Mouse (Mus musculus) heart, embryonic 10.5 days (tissue): ENCODE measurements around the gene Vmn1r55. TPM values are rescaled to one million over a fixed set of nuclear protein-coding genes. Genes with fewer than 3 reads are reported as not detected.
"Not testable (repeated sequence)": the region's sequence is repeated elsewhere in the genome, so short reads cannot be mapped to it uniquely, and the experiment has no call there.

Experiments used
- DNase-seq: peaks from one replicate; pipeline ENCODE4 v3.0.0-alpha.2; 2017; ENCODE audit warnings: low spot score
- H3K27ac ChIP-seq: fragments of 300-500 bp; sonication (generic); 2 replicates; pipeline ENCODE4 v1.5.1; 2016; ENCODE audit warnings: mild to moderate bottlenecking
- H3K27me3 ChIP-seq: fragments of 300-500 bp; sonication (generic); 2 replicates; pipeline ENCODE4 v1.6.1; 2016; ENCODE audit warnings: mild to moderate bottlenecking; ENCODE audit not compliant: poor library complexity, insufficient read depth, severe bottlenecking
- H3K36me3 ChIP-seq: fragments of 300-500 bp; sonication (generic); 2 replicates; pipeline ENCODE4 v1.6.1; 2016; ENCODE audit warnings: mild to moderate bottlenecking, moderate library complexity
- H3K4me1 ChIP-seq: fragments of 300-500 bp; sonication (generic); 2 replicates; pipeline ENCODE4 v1.6.1; 2016; ENCODE audit warnings: mild to moderate bottlenecking
- H3K4me3 ChIP-seq: fragments of 300-500 bp; sonication (generic); 2 replicates; pipeline ENCODE4 v1.5.1; 2016; ENCODE audit warnings: mild to moderate bottlenecking, moderate library complexity
- H3K9me3 ChIP-seq: fragments of 300-500 bp; sonication (generic); 2 replicates; pipeline ENCODE4 v1.6.1; 2016; ENCODE audit warnings: mild to moderate bottlenecking, moderate library complexity
- WGBS: fragments of 180-500 bp; shearing (Covaris S2); methylation state at CpG from one replicate; pipeline ENCODE4 v1.1.7; 2016; 5-methylcytosine and 5-hydroxymethylcytosine counted together
- polyA plus RNA-seq: library from polyadenylated mRNA; unstranded; fragments of >200 nt; fragmentation: Nextera tagmentation; extraction: Ambion mirVana; gene quantifications from 2 replicates; pipeline ENCODE4 v1.2.1, GENCODE M21; 2016

Gene Vmn1r55
- polyA plus RNA-seq, 1 experiment from 2014 or later = not detected

DNA sequence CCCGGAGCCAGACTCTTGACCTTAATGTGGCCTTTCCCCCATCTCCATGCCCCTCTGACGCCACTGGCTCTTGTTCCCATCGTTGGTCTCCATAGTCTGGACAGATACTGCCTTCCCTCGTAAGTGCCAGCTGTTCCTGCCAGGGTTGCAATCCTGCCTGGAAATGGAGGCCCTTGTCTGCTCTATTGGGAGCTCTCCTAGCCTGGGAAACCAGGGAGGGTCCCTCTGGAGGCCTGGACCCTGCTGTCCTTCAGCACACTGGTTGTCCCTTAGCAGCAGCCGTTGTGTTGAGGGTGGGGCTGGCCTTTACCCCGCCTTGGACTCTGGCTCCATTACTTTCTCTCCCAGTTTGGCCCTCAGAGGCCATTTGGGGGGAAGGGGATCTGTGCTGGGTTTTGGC, 57.1 kb downstream of the Vmn1r55 start:
- no peaks in the 10 kb centered on the region for H3K4me1 ChIP-seq
- 94% methylated on average over 6 of the region's 6 CpGs for WGBS
- no peaks in the 10 kb centered on the region for H3K27me3 ChIP-seq
- no peak overlapping the region for H3K27ac ChIP-seq
- H3K36me3 ChIP-seq = peaks cover 86% of the 10 kb centered on the region
- H3K9me3 ChIP-seq = no peaks in the 10 kb centered on the region
- no peak for DNase-seq
- H3K4me3 ChIP-seq = no peak overlapping the region

- H3K4me3 ChIP-seq = no peak overlapping the region
- H3K27ac ChIP-seq = no peak overlapping the region
- H3K4me1 ChIP-seq = no peaks in the 10 kb centered on the region
- WGBS = 90% methylated on average over 15 of the region's 15 CpGs
- no peaks in the 10 kb centered on the region for H3K9me3 ChIP-seq
- DNase-seq = no peak
- H3K36me3 ChIP-seq = peaks cover 81% of the 10 kb centered on the region
- no peaks in the 10 kb centered on the region for H3K27me3 ChIP-seq
Measured at GRCm38 (mm10) chr7:5091008-5091728, 58.3 kb downstream of the Vmn1r55 start.

DNA sequence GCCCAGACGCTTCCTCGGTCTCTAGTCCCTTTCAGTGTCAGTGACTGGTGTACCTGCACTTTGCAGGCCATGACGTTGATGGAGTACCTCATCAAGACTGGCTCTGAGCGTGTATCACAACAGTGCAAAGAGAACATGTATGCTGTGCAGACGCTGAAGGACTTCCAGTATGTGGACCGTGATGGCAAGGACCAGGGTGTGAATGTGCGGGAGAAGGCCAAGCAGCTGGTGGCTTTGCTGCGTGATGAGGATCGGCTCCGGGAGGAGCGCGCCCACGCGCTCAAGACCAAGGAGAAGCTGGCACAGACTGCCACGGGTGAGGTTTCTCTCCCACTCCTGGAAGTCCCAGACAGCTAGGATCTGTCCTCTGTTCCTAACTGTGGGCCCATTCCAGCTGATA, 59.6 kb downstream of the Vmn1r55 start:
- Histone ChIP-seq H3K9me3 (no peaks in the 10 kb centered on the region), H3K27me3 (no peaks in the 10 kb centered on the region), H3K4me1 (peaks cover 5% of the 10 kb centered on the region; the same call in 1 of the 2 replicates), H3K27ac (no peak overlapping the region), H3K4me3 (no peak overlapping the region), H3K36me3 (peaks cover 80% of the 10 kb centered on the region)
- DNase-seq = no peak
- 94% methylated on average over 15 of the region's 15 CpGs for WGBS

DNA sequence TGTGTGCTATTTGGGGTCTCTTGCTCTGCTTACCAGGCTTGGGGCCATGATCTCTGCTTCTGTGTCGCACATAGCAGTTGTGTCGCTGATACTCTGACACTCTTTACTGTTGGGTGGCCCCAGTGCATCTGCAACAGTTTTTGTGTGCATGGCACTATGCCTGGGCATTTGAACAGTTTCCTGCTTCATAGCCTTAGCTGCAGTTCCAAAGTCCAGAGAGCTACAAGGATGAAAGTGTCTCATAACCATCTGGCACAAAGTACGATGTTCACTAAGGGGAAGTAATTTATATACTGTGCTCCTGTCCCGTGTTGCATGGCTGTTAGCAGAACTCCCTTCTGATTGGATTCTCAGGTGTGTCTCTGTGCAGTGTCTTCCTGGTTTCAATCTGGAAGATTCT, 61.6 kb downstream of the Vmn1r55 start:
- H3K4me1 ChIP-seq = peaks cover 5% of the 10 kb centered on the region; the same call in 1 of the 2 replicates
- H3K4me3 ChIP-seq = no peak overlapping the region
- H3K27me3 ChIP-seq = no peaks in the 10 kb centered on the region
- no peak for DNase-seq
- WGBS = 91% methylated on average over 4 of the region's 4 CpGs
- H3K9me3 ChIP-seq = no peaks in the 10 kb centered on the region
- H3K36me3 ChIP-seq = peaks cover 79% of the 10 kb centered on the region
- no peak overlapping the region for H3K27ac ChIP-seq

GRCm38 (mm10) chr7:5086921-5087440, 62.5 kb downstream of the Vmn1r55 start:
- Histone ChIP-seq H3K27me3 (no peaks in the 10 kb centered on the region), H3K36me3 (peaks cover 73% of the 10 kb centered on the region)
- 85% methylated on average over 5 of the region's 5 CpGs for WGBS

DNA sequence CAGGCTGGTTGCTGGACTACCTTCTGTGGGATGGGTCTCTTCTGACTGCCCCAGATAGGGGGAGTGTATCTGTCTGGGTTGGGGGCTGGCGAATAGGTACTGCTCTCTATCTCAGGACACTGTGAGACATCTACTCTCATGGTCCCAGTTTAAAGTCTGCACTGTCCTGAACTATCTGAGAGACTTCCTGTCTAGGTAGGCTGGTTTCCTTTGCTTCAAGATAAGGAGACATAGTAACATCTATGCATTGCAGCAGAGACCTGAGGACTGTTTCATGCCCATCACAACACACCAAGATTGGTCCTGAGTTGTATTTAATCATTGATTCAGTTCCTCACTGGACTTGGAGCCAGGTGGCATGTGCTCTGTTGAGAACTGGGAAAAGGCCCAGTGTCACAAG, 64.0 kb downstream of the Vmn1r55 start:
- no peak overlapping the region for H3K4me3 ChIP-seq
- no peaks in the 10 kb centered on the region for H3K27me3 ChIP-seq
- WGBS = 82% methylated on average over 1 of the region's 1 CpGs
- DNase-seq = no peak
- peaks cover 22% of the 10 kb centered on the region for H3K4me1 ChIP-seq
- peaks cover 62% of the 10 kb centered on the region for H3K36me3 ChIP-seq
- H3K9me3 ChIP-seq = no peaks in the 10 kb centered on the region
- H3K27ac ChIP-seq = no peak overlapping the region

More at GRCm38 (mm10) chr7:5086921-5087440, 62.5 kb downstream of the Vmn1r55 start:
- Histone ChIP-seq H3K4me3 (no peak overlapping the region), H3K27ac (no peak overlapping the region), H3K4me1 (peaks cover 9% of the 10 kb centered on the region), H3K9me3 (no peaks in the 10 kb centered on the region)
- no peak for DNase-seq

DNA sequence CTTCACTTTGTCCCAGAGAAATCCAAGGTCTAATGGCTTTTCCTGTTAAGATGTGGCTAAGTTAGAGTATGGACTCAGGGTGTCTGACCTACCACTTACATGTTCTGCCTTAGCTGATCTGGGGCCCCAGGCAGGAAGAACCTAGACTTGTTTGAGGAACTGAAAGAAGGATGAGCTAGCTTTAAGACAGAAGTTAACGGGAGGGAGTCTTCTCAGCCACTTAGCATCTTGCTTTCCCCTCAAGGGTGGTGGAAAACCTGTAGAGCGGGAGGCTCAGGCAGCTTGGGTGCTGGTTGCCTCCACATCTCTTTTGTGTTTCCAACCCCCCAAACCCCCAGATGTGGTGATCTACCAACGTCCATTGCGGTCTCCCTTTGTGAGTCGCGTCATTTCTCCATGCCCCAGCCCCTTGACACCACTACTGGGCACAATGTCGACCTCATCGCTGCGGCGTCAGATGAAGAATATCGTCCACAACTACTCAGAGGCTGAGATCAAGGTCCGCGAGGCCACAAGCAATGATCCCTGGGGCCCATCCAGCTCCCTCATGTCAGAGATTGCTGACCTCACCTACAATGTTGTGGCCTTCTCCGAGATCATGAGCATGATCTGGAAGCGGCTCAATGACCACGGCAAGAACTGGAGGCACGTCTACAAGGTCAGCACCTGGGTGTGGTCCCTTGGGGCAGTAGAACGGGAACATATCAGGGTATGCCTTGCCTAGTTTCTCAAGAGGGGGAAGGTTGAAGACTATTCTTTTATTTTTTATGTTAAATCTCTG, 66.0 kb downstream of the Vmn1r55 start:
- H3K4me1 ChIP-seq = peaks cover 22% of the 10 kb centered on the region
- no peaks in the 10 kb centered on the region for H3K9me3 ChIP-seq
- H3K36me3 ChIP-seq = peaks cover 56% of the 10 kb centered on the region
- H3K4me3 ChIP-seq = no peak overlapping the region
- WGBS = 93% methylated on average over 18 of the region's 18 CpGs
- H3K27me3 ChIP-seq = no peaks in the 10 kb centered on the region
- no peak for DNase-seq
- H3K27ac ChIP-seq = no peak overlapping the region

DNA sequence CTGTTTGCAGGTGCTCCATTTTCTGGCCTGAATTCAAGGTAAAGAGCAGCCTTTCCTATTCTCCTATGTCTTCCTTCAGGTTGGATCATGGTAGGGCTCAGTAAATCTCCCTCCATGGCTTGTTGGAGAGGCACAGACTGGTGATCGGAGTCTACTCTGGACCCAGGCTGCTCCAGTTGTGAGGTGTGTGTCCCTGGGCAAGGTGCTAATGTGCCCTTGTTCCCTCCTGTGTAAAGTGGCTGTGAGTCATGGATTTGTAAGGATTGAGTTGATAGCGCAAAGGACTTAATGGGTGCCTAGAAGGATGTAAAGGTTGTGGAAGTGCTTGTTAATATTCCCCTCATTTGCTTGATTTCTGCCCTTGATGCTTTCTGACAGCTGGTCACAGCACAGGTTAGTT, 67.5 kb downstream of the Vmn1r55 start:
- 95% methylated on average over 2 of the region's 2 CpGs for WGBS
- H3K4me3 ChIP-seq = no peak overlapping the region; the same call in 1 of the 2 replicates
- no peaks in the 10 kb centered on the region for H3K9me3 ChIP-seq
- no peaks in the 10 kb centered on the region for H3K27me3 ChIP-seq
- H3K36me3 ChIP-seq = peaks cover 64% of the 10 kb centered on the region
- H3K27ac ChIP-seq = no peak overlapping the region
- peaks cover 22% of the 10 kb centered on the region for H3K4me1 ChIP-seq
- no peak for DNase-seq

GRCm38 (mm10) chr7:5081241-5081640, 68.2 kb downstream of the Vmn1r55 start:
- no peak for DNase-seq
- peak overlapping the region; percentile 1; the same call in 1 of the 2 replicates for H3K27ac ChIP-seq
- H3K36me3 ChIP-seq = peaks cover 67% of the 10 kb centered on the region
- no peaks in the 10 kb centered on the region for H3K9me3 ChIP-seq
- H3K4me3 ChIP-seq = peak overlapping the region; percentile 98
- H3K4me1 ChIP-seq = peaks cover 22% of the 10 kb centered on the region
- 55% methylated on average over 6 of the region's 6 CpGs for WGBS
- no peaks in the 10 kb centered on the region for H3K27me3 ChIP-seq

- peaks cover 66% of the 10 kb centered on the region for H3K36me3 ChIP-seq
- WGBS = 18% methylated on average over 6 of the region's 6 CpGs
- no peaks in the 10 kb centered on the region for H3K27me3 ChIP-seq
- H3K27ac ChIP-seq = peak overlapping the region; percentile 98
- DNase-seq = no peak
- H3K4me1 ChIP-seq = peaks cover 22% of the 10 kb centered on the region
- H3K4me3 ChIP-seq = peak overlapping the region; percentile 98
- H3K9me3 ChIP-seq = no peaks in the 10 kb centered on the region
Measured at GRCm38 (mm10) chr7:5080815-5081214, 68.7 kb downstream of the Vmn1r55 start.

- H3K9me3 ChIP-seq = no peaks in the 10 kb centered on the region
- H3K4me1 ChIP-seq = peaks cover 19% of the 10 kb centered on the region
- DNase-seq = peak; percentile 97
- H3K36me3 ChIP-seq = peaks cover 66% of the 10 kb centered on the region
- peak within 1 kb of the TSS; percentile 98 for H3K4me3 ChIP-seq
- no peaks in the 10 kb centered on the region for H3K27me3 ChIP-seq
- H3K27ac ChIP-seq = peak within 1 kb of the TSS; percentile 98
- WGBS = under 1% methylated on average over 81 of the region's 81 CpGs
Measured at GRCm38 (mm10) chr7:5080010-5080751, 69.3 kb downstream of the Vmn1r55 start, which contains the start of gene Epn1. TSS of gene Epn1 (plus strand) at chr7:5080235.

DNA sequence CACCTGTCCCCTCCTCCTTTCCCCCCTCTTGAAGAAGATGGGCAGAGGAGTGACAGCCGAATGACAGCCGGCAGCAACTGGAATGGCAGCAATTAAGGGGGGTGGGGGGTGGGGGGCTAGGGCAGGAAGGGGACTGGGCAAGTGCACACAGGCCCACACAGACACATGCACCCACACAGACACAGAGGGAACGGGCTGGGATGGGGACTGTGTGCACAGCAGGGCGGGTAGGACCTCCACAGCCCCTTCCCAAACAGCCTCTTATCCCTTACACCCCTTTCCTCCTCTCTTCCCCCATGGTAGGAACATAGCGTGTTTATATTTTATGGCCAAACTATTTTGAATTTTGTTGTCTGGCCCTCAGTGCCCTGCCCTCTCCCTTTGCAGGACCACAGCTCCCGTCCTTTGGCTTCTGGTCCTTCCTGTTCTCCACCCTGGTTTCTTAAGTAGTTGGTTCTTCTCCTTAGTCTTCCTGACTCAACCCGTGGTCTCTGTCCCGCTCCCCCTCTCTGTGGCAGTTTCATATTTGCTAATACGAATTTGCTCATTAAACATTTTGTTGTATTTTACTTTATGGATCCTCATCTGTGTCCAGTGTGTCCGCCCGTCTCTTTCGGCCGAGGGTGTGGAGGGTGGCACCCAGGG, 70.0 kb downstream of the Vmn1r55 start:
- H3K27me3 ChIP-seq, DNase-seq, H3K9me3 ChIP-seq: not testable (repeated sequence)
- 58% methylated on average over 10 of the region's 13 CpGs for WGBS
- H3K36me3 ChIP-seq = peaks cover 66% of the 10 kb centered on the region
- H3K27ac ChIP-seq = peak overlapping the region; percentile 98
- H3K4me1 ChIP-seq = peaks cover 17% of the 10 kb centered on the region
- H3K4me3 ChIP-seq = peak overlapping the region; percentile 98
